Mouse (Mus musculus) G1E-ER4 (cell line): Measurements from ENCODE around the gene Rfwd3. TPM values are rescaled to one million over a fixed set of nuclear protein-coding genes. Genes with fewer than 3 reads are reported as not detected.
A peak's percentile ranks its signal among the peaks of the same experiment; 100 is the strongest.

Experiments
- GATA1 ChIP-seq: IDR thresholded peaks from one replicate; pipeline ENCODE4 v1.8.0; 2012; ENCODE audit warnings: low read length, inconsistent platforms
- polyA plus RNA-seq: library from polyadenylated mRNA; stranded (reverse); fragments of >175 nt; gene quantifications from 2 replicates; pipeline ENCODE4 v1.2.3, GENCODE M21; 2012

Gene Rfwd3
- polyA plus RNA-seq, 1 experiment = 3.5 TPM

- no peak for TF ChIP-seq GATA1
These were observed 2.0 kb downstream of the Rfwd3 start for GRCm38 (mm10) chr8:111298011-111298410.

DNA sequence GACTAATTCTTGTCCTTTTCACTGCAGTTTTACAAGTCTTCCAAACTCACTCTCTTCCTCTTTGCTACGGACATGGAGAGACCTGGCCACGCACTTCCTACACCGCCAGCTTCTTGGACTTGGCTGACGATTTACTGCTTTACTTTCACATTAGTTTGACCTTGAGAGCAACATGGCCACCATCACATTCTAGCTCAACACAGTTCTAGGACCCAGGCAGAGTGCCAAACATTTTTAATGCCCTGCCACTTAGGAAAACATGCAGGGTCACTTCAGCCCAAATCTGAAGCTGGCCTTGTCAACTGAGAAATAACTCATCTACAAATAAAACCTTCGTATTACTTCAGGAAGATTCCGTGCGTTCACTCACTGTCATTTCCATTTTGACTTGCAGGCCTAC, 8.3 kb downstream of the Rfwd3 start:
- TF ChIP-seq GATA1 = no peak

GRCm38 (mm10) chr8:111290586-111290985, 9.4 kb downstream of the Rfwd3 start:
- TF ChIP-seq GATA1 = no peak

DNA sequence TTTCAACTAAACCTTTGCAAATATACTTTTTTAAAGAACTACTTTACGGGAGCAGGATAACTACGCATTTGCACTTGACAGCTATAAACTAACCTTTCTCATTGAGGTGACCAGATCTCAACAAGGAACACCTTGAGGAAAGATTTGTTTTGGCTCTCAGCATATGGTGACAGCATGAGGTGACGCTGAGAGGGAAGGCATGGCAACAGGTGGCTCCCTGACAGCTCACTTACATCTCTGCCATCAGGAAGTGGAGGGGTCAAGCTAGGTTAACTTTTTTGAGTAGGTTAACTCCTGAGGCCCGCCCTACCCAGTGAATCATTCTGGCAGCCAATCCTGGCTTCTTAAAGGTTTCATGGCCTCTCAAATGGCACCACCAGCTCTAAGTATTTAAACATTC, 14.4 kb downstream of the Rfwd3 start:
- TF ChIP-seq GATA1 = no peak

DNA sequence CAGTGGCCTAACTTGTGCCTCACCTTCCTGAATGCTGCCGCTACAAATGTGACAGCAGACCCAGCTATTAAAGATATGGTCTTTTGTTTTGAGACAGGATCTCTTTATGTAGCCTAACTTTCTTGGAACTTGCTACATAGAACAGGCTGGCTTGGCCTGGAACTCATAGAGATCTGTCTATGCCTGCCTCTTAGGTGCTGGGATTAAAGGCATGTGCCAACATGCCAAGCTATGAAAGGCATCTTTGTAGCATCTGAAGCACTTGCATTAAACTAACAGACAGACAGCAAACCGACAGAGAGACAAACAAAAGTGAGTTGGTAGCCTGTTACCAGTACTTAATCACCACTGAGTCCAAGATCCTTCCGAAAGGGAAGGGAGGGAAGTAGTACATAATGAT, 17.9 kb downstream of the Rfwd3 start:
- no peak for TF ChIP-seq GATA1

DNA sequence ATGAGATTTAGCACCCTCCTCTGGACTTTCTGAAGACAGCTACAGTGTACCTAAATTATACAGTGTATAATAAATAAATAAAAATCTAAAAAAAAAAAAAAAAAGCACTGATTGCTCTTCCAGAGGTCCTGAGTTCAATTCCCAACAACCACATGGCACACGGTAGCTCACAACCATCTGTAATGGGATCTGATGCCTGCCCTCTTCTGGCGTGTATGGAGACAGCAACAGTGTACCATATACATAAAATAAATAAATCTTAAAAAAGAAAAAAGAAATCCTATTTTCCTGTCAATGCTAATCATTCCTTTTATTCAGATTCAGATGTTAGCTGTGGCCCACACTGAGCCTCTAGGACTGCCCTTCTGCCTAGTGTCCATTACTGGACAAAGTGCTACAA, 31.7 kb downstream of the Rfwd3 start:
- no peak for TF ChIP-seq GATA1

DNA sequence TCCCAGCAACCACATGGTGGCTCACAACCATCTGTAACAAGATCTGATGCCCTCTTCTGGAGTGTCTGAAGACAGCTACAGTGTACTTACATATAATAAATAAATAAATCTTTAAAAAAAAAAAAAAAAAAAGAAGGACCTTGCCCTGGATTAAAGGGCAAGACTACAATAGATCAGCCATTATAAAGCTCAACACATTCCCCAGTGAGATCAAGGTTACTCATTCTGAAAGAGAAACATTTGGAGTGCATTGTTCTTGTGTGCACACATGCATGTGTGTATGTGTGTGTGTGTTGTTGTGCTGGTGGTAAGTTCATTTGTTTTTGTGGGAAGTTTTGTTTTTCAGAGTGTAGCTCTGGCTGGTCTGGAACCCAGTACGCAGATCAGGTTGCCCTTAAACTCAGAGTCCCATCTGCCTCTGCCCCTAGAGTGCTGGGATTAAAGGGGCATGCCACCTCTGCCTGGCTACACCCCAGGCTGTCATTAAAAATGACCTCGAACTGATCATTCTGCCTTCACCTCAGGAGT, 35.3 kb downstream of the Rfwd3 start:
- TF ChIP-seq GATA1 = no peak

GRCm38 (mm10) chr8:111261981-111262381, 38.0 kb downstream of the Rfwd3 start:
- peak; percentile 98 for TF ChIP-seq GATA1

- no peak for TF ChIP-seq GATA1
These were observed 39.8 kb downstream of the Rfwd3 start for GRCm38 (mm10) chr8:111260251-111260650.

- no peak for TF ChIP-seq GATA1
These were observed 40.6 kb downstream of the Rfwd3 start for GRCm38 (mm10) chr8:111259408-111259741.

DNA sequence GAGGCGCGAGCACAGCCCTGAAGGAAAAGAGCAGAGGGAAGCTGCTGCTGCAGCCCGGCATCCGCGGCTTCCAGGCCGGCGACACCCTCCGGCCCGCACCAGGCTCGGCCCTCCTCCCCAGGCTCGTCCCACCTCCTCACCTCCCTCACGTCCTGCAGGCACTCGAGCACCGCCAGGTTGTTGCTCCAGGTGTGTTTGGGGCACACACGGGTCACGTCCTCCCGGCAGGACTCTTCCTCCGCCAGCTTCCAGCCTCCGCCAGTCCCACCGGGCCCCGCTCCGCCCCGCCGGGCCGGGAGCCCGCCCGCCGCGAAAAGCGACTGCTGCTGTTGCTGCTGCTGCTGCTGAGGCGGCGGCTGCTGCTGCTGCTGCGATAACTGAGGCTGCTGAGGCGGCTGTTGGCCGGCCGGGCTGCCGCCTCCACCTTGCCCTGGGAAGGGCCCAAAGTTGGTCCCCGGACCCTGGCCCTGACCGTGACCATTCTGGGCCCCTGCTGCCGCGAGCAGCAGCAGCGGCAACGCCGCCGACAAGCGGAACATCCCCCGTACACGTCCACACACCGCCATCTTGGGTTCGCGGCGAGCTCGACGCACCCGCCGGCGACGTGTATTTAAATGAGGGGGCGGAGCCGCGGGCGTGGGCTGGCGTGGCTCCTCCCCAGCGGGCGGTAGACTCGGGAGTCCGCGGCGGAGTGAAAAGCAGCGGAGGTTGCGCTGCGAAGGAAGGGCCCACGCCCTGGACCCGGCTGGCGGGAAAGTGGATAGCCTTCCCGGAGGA, 41.2 kb downstream of the Rfwd3 start, which contains the start of gene Glg1:
Gene Glg1 (minus strand): TSS at position 586 of the 777 bp plus-strand sequence.
- no peak for TF ChIP-seq GATA1

- no peak for TF ChIP-seq GATA1
These were observed 41.9 kb downstream of the Rfwd3 start for GRCm38 (mm10) chr8:111258010-111258630.

- TF ChIP-seq GATA1 = no peak
These were observed 47.4 kb downstream of the Rfwd3 start for GRCm38 (mm10) chr8:111252487-111253112.

- no peak for TF ChIP-seq GATA1
These were observed 49.9 kb downstream of the Rfwd3 start for GRCm38 (mm10) chr8:111250111-111250510.

DNA sequence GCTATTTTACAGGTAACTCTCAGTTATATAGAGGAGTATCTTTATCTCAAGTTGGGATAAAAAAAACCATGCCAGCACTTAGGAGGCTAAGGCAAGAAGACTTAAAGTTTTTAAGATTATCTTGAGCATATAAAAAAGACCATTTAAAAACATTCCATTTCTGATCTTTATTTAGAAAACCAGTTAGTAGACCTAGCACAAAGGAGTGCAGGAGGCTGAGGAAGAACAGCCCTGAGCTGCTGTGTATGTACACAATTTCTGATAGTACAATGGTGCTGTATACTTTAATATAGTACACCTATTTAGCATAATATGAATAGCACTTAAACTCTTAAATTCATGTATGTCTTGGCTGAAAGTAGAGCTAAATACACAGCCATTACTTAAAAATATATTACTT, 51.9 kb downstream of the Rfwd3 start:
- no peak for TF ChIP-seq GATA1

DNA sequence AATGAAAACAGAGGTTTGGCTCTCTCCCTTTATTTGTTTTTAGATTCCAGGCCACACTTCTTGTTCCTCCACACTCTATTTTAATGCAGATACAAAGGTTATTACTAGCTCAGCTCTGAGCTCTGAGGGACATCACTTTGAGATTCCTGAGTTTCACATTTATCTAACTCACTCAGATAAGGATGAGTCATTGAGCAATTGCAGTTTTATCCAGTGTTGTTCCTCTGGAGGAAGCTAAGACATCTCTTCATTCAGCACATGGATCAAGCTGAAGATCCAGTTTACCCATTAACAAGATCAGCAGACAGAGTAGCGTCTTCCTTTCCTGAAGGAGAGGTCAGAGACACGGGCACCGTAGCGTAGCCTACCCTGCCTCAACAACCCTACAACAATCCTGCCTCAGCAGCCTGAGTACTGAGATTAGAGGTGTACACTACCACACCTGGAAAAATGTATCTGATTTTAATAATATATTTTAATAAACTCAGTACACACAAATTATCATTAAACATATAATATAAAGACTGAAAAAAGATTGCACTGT, 53.7 kb downstream of the Rfwd3 start:
- no peak for TF ChIP-seq GATA1

DNA sequence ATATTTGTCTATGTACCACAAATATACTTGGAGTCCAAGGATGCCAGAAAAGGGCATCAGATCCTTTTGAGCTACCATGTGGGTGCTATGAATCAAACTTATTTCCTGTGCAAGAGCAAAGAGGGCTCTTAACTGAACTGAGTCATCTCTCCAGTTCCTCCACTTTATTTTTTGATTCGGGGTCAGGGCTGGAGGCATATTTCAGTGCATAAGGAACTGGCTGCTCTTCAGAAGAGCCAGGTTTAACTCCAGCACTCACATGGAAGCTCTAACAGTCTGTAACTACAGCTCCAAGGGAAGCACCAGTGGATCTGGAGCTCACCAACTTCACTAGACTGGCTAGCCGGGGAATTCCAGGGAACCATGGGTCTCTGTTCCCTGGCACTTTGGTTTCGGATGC, 62.7 kb downstream of the Rfwd3 start:
- no peak for TF ChIP-seq GATA1
